Mouse (Mus musculus) adrenal gland, postnatal 25 days (tissue): ENCODE data around the gene Rftn1. TPM values are rescaled to one million over a fixed set of nuclear protein-coding genes. Genes with fewer than 3 reads are reported as not detected.

Experiments
- DNase-seq: peaks from one replicate; pipeline ENCODE4 v3.0.0; 2021; ENCODE audit warnings: mixed read lengths
- total RNA-seq: library from RNA; stranded (reverse); gene quantifications from 2 replicates; pipeline ENCODE4 v1.2.3, GENCODE M21; 2021

Gene Rftn1
- total RNA-seq, 1 experiment from 2014 or later, result 7.7 TPM

DNA sequence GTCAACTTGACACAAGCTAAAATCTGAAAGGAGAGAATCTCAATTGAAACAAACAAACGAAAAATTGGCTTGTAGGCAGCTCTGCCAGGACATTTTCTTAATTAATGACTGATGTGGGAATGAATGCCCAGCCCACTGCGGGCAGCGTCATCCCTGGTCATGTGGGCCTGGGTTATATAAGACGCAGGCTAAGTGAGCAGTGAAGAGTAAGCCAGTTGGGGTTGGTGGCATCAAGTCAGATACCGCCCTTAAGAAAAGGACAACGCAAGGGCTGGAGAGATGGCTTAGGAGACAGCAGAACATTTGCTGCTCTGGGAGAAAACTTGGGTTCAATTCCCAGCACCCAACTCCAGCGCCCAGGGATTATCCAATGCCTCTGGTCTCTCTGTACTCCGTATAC, 97.6 kb downstream of the Rftn1 start:
- no peak for DNase-seq

GRCm38 (mm10) chr17:50091829-50092228, 98.6 kb downstream of the Rftn1 start:
- no peak for DNase-seq

DNA sequence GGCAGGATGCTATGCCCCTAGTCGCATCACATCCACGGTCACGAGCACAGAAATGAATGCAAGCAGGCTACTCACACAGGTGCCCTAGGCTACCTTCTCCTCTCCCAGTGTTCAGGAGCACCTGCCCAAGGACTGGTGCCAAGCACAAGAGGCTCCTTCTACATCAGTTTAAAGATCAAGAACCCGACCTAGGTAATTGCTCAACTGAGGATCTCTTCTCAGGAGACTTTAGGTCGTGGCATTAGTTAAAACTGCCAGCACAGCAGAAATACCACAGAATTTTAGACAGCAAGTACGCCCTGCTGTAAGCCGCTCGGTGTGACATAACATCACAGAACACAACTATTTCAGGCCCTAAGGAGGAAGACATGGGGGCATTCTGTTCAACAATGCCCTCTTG, 100.7 kb downstream of the Rftn1 start:
- DNase-seq, result no peak

GRCm38 (mm10) chr17:50088054-50088453, 102.4 kb downstream of the Rftn1 start:
- no peak for DNase-seq

GRCm38 (mm10) chr17:50086887-50087286, 103.6 kb downstream of the Rftn1 start:
- DNase-seq, result no peak

GRCm38 (mm10) chr17:50084721-50085120, 105.8 kb downstream of the Rftn1 start:
- DNase-seq, result no peak

GRCm38 (mm10) chr17:50083937-50084336, 106.5 kb downstream of the Rftn1 start:
- DNase-seq, result no peak

- no peak for DNase-seq
These were observed 107.5 kb downstream of the Rftn1 start for GRCm38 (mm10) chr17:50082947-50083346.

GRCm38 (mm10) chr17:50081647-50082046, 108.8 kb downstream of the Rftn1 start:
- DNase-seq, result no peak

- no peak for DNase-seq
These were observed 109.5 kb downstream of the Rftn1 start for GRCm38 (mm10) chr17:50080991-50081390.

DNA sequence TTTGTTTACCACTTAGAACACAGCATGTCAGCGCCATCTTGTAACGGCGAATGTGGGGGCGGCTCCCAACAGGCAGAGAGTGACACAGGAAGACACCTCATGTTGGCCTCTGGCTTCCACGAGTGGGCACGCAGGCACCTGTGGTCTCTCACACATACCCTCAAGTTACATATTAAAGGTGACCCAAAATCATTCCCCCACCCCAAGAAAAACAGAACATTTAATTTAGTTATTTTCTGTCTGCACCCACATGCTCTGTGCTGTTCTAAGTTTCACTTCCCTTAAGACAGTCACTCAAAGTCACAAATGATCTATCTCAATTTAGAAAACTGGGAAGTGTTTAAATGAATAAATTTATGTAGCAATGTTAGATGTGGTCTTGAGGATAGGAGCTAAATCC, 111.7 kb downstream of the Rftn1 start:
- DNase-seq, result no peak

DNA sequence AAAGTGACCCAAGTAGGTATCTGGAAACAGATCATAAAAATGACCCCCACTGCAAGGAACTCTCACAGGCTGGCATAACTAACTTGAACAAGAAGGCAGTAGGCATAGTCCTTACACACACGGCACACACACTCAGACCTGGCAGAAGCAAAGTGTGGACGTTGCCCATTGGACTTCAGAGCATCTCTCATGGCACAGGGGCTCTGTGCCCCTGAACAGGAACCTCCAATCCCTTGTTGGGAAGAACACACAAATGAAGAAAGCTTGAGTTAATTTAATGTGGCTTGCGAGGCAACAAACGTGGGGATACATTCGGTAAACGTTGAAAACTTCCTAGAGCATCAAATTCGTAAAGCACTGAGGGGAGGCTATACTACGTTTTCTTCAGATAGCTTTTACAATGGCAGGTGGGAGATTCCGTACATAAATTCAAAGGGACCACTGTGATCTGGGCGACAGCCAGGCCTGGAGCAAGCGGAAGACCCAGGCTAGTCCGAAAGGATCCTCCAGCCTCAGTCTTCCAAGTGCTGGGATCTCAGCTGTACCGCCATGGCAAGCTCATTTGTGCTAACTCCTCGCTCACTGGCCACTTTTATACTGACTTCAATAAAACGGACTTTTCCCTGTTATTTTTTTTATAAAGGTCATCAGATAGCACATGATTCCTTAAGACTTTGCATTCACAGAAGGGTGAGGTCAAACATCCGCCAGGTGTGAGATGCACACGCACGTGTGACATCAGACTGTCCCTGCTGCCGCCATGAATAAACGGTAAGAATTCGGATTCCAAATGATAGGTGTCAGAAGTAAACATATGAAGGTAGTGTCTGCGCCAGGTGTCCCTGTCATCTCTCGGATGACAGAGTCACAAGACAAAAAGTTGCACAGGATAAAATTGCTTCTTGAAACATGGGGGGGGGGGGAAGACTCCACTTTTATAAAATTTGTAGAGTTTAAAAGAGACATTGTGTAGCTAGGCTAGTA, 117.2 kb downstream of the Rftn1 start:
- no peak for DNase-seq

GRCm38 (mm10) chr17:50071602-50071988, 118.9 kb downstream of the Rftn1 start:
- no peak for DNase-seq

DNA sequence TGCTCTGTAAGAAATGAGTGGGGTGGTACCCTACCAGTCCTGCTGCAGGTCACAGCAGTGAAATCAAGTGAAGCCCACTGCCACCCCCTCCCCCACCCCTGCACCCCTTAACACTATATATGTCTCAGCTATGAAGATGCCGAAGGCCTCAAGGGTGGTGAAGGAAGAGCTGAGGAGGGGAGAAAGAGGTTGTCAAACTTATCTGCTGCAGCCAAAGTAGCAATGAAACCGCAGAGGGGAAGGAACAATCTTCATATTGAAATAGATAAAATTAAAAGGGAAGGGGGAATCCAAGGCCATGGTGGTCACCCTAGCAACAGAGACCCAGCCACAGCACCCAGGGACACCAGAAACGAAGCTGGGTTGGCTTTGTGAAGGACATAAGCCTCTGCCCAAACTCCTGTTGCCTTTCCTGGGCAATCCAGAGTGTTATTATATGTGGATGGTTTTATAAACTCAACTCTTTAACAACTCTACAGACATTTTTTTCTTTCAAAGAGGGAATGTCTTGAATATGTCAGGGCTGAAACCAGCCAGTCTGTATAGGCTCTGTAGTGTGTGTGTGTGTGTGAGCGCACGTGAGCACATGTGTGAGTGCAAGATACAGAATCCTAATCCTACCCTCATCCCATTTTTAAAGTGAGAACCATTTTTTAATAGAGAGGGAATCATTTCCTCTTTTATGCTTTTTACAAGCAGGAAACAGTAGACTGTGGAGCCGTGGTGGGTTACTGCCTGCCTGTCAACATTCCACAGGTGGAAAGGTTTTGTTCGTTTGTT, 119.5 kb downstream of the Rftn1 start:
- DNase-seq, result no peak

DNA sequence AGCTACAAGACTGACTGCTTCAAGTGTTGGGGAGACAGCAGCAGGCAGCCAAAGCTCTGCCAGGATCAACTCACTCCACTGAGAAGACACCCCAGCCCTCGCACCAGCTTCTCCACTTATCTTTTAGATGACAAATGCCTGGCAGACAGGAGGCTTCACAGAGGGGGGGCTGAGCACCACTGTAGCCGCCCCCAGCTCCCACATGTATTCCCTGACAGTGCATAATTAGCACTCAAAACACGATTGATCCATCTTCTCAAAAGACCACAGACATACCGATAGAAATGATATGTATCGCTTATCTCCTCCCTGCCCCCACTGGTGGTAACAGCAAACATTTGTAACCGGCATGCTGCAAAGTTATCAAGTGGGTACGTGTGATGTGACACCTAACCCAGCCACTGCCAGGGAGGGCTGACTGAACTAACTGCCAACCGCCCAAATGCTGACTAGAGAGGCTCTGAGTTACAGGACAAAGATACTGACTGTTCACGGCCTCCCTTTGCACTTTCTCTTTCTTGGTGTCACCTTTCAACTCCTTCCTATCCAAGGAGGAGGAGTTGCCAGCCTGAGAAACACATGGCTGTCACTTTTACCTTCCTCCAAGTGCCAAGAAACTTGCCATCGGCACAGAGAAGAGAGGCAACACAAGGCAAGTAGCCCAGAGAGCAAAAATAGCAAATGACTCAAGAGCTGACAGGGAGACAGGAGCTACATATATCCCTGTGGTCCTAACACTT, 120.4 kb downstream of the Rftn1 start:
- DNase-seq, result no peak

DNA sequence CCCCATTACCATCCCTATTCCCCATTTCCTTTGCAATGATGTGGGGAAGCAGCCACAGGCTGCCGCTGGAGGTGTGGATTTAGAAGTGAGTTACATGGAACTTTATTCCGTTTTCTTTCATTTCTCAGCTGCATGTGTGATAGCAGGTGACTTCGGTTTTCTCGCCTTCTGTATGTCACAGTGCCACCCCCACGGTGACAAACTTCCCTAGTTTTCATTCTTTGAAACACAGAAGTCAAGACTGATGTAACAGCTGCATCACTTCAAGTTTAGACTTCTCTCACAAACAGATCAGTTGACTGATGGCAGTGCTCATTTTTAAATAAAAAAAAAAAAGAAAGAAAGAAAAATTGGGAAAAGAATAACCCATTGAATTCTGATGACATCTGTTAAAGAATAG, 121.3 kb downstream of the Rftn1 start:
- no peak for DNase-seq

- DNase-seq, result no peak
These were observed 121.8 kb downstream of the Rftn1 start for GRCm38 (mm10) chr17:50068681-50069138.

- DNase-seq, result no peak
These were observed 122.4 kb downstream of the Rftn1 start for GRCm38 (mm10) chr17:50067774-50068680.

- no peak for DNase-seq
These were observed 123.4 kb downstream of the Rftn1 start for GRCm38 (mm10) chr17:50066822-50067713.
